Mouse (Mus musculus): ENCODE data around the gene Rnf167. TPM values are rescaled to one million over a fixed set of nuclear protein-coding genes. Genes with fewer than 3 reads are reported as not detected.

Gene Rnf167
- polyA plus RNA-seq, 1 experiment from 2014 or later = 73.2 TPM

DNA sequence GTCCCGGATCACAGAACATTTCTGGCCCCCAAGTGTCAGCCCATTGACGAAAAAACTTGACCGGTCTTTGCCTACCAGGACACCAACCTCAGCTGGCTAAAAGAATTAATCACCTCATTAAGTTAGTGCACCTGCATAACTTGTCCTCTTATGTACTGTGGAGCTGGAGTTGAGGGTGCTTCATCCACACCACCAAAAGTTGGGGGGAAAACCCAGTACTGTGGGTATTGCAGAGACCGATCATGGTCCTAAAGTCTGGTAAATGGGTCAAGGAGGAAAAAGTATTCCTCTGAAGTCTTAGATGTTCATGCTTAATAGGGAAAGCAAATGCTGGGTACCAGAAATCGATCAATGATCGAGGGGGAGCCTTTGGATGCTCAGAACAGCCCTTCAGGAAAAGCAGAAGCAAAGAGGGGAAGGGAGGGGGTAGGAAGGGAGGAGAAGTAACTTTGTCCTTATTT is 5.9 kb downstream of the Rnf167 start:
- 48% methylated on average over 6 of the region's 6 CpGs for WGBS
- H3K4me2 ChIP-seq (ENCODE audit: low read length) = peak overlapping the region; percentile 90
- peak overlapping the region; percentile 50 to 98; a peak in 3 of 4 replicates for H3K27ac ChIP-seq (replicated peaks in 1 of 2; ENCODE audit: control insufficient read depth in 1 of 2, insufficient read depth in 1 of 2, low read depth in 2 of 2, low read length in 2 of 2)
- H3K27me3 ChIP-seq (ENCODE audit: control insufficient read depth, insufficient read depth, low read length) = no peaks in the 10 kb centered on the region
- H3K4me3 ChIP-seq (ENCODE audit: control insufficient read depth in 1 of 2, insufficient read depth in 1 of 2, low read depth in 1 of 2, low read length in 2 of 2) = peak overlapping the region; percentile 79 to 97
- ATAC-seq (ENCODE audit: insufficient number of reproducible peaks, insufficient read depth, low FRiP score, low read depth) = no peak
- H3K4me1 ChIP-seq (ENCODE audit: control insufficient read depth in 2 of 2, insufficient read depth in 2 of 2, low read length in 2 of 2) = peaks cover 27 to 54% of the 10 kb centered on the region in 2 experiments
- H3K9me3 ChIP-seq (ENCODE audit: control insufficient read depth, low read length) = no peaks in the 10 kb centered on the region
- H3K36me3 ChIP-seq (ENCODE audit: control insufficient read depth, insufficient read depth, low read length) = peaks cover 50% of the 10 kb centered on the region
- H3K9ac ChIP-seq (ENCODE audit: low read length) = peak overlapping the region; percentile 99

DNA sequence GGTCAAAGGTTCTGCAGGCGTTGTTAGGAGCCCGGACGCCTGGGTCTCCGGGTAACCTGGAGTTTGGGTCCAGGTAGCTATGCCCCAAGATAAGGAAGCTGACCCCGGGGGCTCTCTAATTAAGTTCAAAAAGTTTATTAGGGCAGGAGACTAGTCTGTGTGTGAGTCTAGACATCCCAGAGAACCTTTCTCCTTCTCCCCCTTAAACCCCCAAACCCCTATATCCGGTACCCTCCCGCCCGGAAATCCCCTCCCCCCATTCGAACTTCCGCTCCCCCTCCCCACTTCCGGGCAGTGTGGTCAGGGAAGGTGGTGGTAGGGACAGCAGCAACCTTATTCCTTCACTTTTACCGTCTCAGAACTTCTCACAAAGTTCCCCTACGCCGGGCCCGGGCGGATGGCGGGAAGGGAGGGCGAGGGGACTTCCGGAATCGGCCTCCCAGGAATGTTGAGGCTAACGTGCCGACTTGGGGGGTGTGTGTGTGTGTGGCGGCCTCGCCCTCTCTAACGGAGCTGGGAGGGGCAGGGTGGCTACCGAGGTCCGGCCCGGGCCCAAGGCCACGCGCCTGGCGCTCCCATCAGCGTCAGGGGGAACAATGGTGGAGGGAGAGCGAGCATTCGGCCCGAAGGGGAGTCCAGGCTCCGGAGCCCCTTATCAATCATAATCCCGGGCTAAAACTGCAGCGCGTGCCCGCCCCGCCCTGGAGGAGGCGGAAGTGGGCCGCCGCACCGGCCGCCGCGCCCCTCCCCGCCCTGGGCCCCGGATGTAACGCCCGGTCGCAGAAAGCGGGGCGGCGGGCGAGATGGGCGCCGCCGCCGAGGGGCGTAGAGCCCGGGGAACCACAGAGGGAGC is 6.5 kb downstream of the Rnf167 start:
- Histone ChIP-seq H3K9me3 (ENCODE audit: control insufficient read depth, low read length) (no peaks in the 10 kb centered on the region), H3K9ac (ENCODE audit: low read length) (peak overlapping the region; percentile 99), H3K4me3 (ENCODE audit: control insufficient read depth in 1 of 2, insufficient read depth in 1 of 2, low read depth in 1 of 2, low read length in 2 of 2) (peak overlapping the region; percentile 79 to 97), H3K4me2 (ENCODE audit: low read length) (peak overlapping the region; percentile 90), H3K4me1 (ENCODE audit: control insufficient read depth in 2 of 2, insufficient read depth in 2 of 2, low read length in 2 of 2) (peaks cover 34 to 54% of the 10 kb centered on the region in 2 experiments), H3K27ac (replicated peaks in 1 of 2; ENCODE audit: control insufficient read depth in 1 of 2, insufficient read depth in 1 of 2, low read depth in 2 of 2, low read length in 2 of 2) (peak overlapping the region; percentile 90 to 98), H3K36me3 (ENCODE audit: control insufficient read depth, insufficient read depth, low read length) (peaks cover 51% of the 10 kb centered on the region), H3K27me3 (ENCODE audit: control insufficient read depth, insufficient read depth, low read length) (no peaks in the 10 kb centered on the region)
- 0 out of 2 replicates have a peak, but pooled peaks have one; percentile 3 for ATAC-seq (ENCODE audit: insufficient number of reproducible peaks, insufficient read depth, low FRiP score, low read depth)
- under 1% methylated on average over 62 of the region's 63 CpGs for WGBS

DNA sequence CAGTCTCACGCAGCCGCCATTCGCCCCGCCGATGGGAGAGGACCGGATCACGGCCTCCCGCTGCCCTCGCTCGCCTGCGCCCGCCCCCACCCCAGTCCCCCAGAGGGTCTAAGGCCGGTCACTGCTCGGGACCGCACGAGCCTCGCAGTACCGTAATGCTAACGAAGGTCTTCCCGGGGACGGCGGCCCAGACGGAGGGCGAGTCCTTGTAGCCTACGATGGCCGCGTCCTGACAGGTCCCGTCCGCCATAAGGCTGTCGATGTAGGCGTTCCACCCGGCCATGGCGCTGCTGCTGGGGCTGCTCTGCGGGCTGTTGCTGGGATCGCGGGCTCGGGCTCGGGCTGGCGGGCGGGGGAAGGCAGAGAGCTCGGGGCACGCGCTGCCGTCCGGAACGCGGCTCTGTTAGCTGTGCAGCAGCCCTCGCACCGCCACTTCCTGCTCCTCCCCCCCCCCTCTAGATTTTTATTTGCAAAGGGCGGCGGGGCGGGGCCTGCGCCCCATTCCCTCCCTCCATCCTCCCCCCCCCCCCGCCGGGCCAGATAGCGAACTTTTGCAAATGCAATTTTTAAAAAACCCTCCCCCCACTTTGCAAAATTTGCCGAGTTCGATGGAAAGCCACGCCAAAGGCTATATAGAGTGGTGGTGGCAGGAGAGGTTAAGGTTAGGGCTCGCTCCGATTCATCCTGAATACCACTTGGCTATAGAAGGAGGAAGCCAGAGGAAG is 7.3 kb downstream of the Rnf167 start, which contains the start of gene Pfn1:
Pfn1 (minus strand) TSS at position 447 of the 725 bp plus-strand sequence.
- Histone ChIP-seq H3K4me1 (ENCODE audit: control insufficient read depth in 2 of 2, insufficient read depth in 2 of 2, low read length in 2 of 2) (peaks cover 39 to 62% of the 10 kb centered on the region in 2 experiments), H3K27me3 (ENCODE audit: control insufficient read depth, insufficient read depth, low read length) (no peaks in the 10 kb centered on the region), H3K4me2 (ENCODE audit: low read length) (peak within 1 kb of the TSS; percentile 90), H3K27ac (replicated peaks in 1 of 2; ENCODE audit: control insufficient read depth in 1 of 2, insufficient read depth in 1 of 2, low read depth in 2 of 2, low read length in 2 of 2) (peak within 1 kb of the TSS; percentile 90 to 98), H3K9ac (ENCODE audit: low read length) (peak within 1 kb of the TSS; percentile 99), H3K4me3 (ENCODE audit: control insufficient read depth in 1 of 2, insufficient read depth in 1 of 2, low read depth in 1 of 2, low read length in 2 of 2) (peak within 1 kb of the TSS; percentile 79 to 97), H3K36me3 (ENCODE audit: control insufficient read depth, insufficient read depth, low read length) (peaks cover 50% of the 10 kb centered on the region), H3K9me3 (ENCODE audit: control insufficient read depth, low read length) (no peaks in the 10 kb centered on the region)
- 0 out of 2 replicates have a peak, but pooled peaks have one; percentile 9 for ATAC-seq (ENCODE audit: insufficient number of reproducible peaks, insufficient read depth, low FRiP score, low read depth)
- WGBS = under 1% methylated on average over 55 of the region's 61 CpGs

DNA sequence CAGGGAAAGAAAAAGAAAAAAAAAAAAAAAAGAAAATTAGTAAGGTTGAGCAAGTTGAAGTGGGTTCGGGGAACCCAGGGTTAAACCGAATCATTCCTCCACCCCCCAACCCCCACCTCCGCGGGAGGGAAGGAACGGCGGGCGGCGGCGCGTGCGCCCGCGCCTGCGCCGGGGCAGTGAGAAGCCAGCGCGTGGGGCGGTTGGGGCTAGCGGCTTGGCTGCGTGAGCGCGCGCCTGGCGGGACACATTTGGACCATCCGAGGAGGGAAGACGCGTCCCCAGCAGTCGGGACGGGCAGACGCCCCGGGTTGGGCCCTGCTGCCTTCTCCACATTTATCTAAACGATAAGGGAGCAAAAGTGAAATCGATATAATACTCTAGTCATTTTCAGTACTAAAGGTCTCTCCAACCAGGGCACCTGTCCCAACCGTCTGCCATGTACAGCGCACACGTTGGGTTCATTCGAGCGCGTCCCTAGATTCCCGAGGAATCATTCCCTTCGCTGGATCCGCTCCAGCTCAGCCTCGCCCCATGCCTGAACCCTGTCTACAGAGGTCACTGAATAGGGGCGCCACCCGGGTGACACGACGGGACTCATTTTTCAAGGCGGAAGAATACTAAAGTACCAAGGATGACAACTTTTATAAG is 8.0 kb downstream of the Rnf167 start:
- peaks cover 50% of the 10 kb centered on the region for H3K36me3 ChIP-seq (ENCODE audit: control insufficient read depth, insufficient read depth, low read length)
- peak overlapping the region; percentile 79 to 97 for H3K4me3 ChIP-seq (ENCODE audit: control insufficient read depth in 1 of 2, insufficient read depth in 1 of 2, low read depth in 1 of 2, low read length in 2 of 2)
- WGBS = under 1% methylated on average over 44 of the region's 48 CpGs
- peaks cover 39 to 57% of the 10 kb centered on the region in 2 experiments for H3K4me1 ChIP-seq (ENCODE audit: control insufficient read depth in 2 of 2, insufficient read depth in 2 of 2, low read length in 2 of 2)
- H3K4me2 ChIP-seq (ENCODE audit: low read length) = peak overlapping the region; percentile 90
- H3K27me3 ChIP-seq (ENCODE audit: control insufficient read depth, insufficient read depth, low read length) = no peaks in the 10 kb centered on the region
- no peaks in the 10 kb centered on the region for H3K9me3 ChIP-seq (ENCODE audit: control insufficient read depth, low read length)
- peak overlapping the region; percentile 85 to 98 for H3K27ac ChIP-seq (replicated peaks in 1 of 2; ENCODE audit: control insufficient read depth in 1 of 2, insufficient read depth in 1 of 2, low read depth in 2 of 2, low read length in 2 of 2)
- peak overlapping the region; percentile 99 for H3K9ac ChIP-seq (ENCODE audit: low read length)
- peak; percentile 42; the same call in 1 of the 2 replicates for ATAC-seq (ENCODE audit: insufficient number of reproducible peaks, insufficient read depth, low FRiP score, low read depth)

DNA sequence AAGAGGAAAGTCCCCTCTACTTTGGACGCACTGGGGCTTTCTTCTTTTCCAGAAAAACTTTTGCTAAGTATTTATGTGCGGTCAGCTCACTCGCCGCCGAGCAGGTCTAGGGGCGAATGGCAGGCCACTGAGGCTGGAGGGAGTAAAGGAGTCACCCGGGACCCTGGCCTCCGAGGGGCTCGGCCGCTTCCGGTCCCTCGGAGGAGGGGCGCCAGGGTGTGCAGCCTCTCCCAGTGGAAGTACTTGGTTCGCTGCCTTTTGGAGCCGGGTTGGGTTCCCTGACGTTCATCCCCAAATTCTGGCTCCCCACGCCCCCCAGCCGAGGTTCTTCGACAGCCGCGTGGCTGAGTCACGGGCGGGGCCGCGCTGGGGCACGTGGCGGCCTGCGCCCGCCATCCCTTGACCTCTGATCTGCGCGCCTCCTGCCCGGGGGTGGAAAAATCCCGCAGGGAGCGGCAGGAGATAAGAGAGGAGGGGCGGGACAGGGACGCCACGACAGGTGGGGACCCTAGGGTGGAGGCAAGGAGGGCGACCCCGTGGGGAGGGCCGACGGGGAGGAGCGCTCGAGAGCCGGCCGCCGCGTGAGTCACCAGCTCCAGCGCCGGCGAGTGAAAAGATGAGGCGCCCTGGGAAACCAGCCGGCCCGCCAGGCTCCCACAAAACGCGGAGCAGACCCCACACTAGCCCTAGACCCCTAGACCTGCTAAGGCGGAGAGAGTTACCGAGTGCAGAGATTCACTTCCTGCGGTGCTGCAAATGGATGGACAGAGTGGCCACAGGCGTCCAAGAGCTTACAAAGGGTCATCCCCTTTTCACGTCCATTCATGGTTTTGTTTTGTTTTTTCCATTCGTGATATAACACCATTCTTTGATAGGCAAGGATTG is 8.8 kb downstream of the Rnf167 start:
- H3K4me1 ChIP-seq (ENCODE audit: control insufficient read depth in 2 of 2, insufficient read depth in 2 of 2, low read length in 2 of 2) = peaks cover 38 to 52% of the 10 kb centered on the region in 2 experiments
- WGBS = under 1% methylated on average over 60 of the region's 61 CpGs
- ATAC-seq (ENCODE audit: insufficient number of reproducible peaks, insufficient read depth, low FRiP score, low read depth) = peak; percentile 12; the same call in 1 of the 2 replicates

DNA sequence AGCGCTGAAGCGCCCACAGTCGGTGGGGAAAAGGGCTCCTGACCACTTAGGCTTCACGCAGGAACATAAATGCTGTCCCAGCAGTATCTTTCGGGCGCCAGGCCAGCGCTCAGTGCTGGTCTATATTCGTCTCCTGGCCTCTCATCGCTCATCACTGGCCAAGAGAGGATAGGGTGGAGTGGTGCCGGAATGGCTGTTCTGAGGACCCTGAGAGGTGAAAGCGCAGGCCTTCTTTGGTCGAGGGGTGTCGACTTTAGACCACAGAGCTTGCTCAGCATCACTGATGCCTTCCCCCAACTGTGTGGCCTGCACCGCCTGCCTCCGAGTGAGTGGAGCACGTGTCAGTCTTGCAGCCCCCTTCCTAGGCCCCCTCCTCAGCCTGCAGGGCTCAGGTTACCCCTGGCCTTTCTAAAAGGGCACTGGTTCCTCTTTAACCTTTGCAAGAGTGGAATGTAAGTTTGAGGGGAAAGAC is 9.5 kb downstream of the Rnf167 start:
- Histone ChIP-seq H3K4me3 (ENCODE audit: control insufficient read depth in 1 of 2, insufficient read depth in 1 of 2, low read depth in 1 of 2, low read length in 2 of 2) (peak overlapping the region; percentile 79 to 97), H3K27me3 (ENCODE audit: control insufficient read depth, insufficient read depth, low read length) (no peaks in the 10 kb centered on the region), H3K9ac (ENCODE audit: low read length) (peak overlapping the region; percentile 99), H3K4me1 (ENCODE audit: control insufficient read depth in 2 of 2, insufficient read depth in 2 of 2, low read length in 2 of 2) (peaks cover 36 to 50% of the 10 kb centered on the region in 2 experiments), H3K9me3 (ENCODE audit: control insufficient read depth, low read length) (no peaks in the 10 kb centered on the region), H3K27ac (replicated peaks in 1 of 2; ENCODE audit: control insufficient read depth in 1 of 2, insufficient read depth in 1 of 2, low read depth in 2 of 2, low read length in 2 of 2) (peak overlapping the region; percentile 85 to 98), H3K4me2 (ENCODE audit: low read length) (peak overlapping the region; percentile 90), H3K36me3 (ENCODE audit: control insufficient read depth, insufficient read depth, low read length) (peaks cover 49% of the 10 kb centered on the region)
- 3% methylated on average over 16 of the region's 16 CpGs for WGBS
- peak; percentile 60 for ATAC-seq (ENCODE audit: insufficient number of reproducible peaks, insufficient read depth, low FRiP score, low read depth)

More for the DNA sequence above, 8.8 kb downstream of the Rnf167 start:
- Histone ChIP-seq H3K9me3 (ENCODE audit: control insufficient read depth, low read length) (no peaks in the 10 kb centered on the region), H3K27ac (replicated peaks in 1 of 2; ENCODE audit: control insufficient read depth in 1 of 2, insufficient read depth in 1 of 2, low read depth in 2 of 2, low read length in 2 of 2) (peak overlapping the region; percentile 85 to 98), H3K4me3 (ENCODE audit: control insufficient read depth in 1 of 2, insufficient read depth in 1 of 2, low read depth in 1 of 2, low read length in 2 of 2) (peak overlapping the region; percentile 79 to 97), H3K9ac (ENCODE audit: low read length) (peak overlapping the region; percentile 99), H3K27me3 (ENCODE audit: control insufficient read depth, insufficient read depth, low read length) (no peaks in the 10 kb centered on the region), H3K4me2 (ENCODE audit: low read length) (peak overlapping the region; percentile 90), H3K36me3 (ENCODE audit: control insufficient read depth, insufficient read depth, low read length) (peaks cover 50% of the 10 kb centered on the region)

All from heart, embryonic 14.5 days (tissue).